Mouse (Mus musculus) thymus, postnatal 10 days (tissue): Measurements from ENCODE around the gene Cmah.

ENCODE experiments used
- DNase-seq, 2 experiments: peaks; one replicate each; pipeline ENCODE4 v3.0.0; 2021; ENCODE audit warnings: low spot score in 2 of 2

The Cmah gene

DNA sequence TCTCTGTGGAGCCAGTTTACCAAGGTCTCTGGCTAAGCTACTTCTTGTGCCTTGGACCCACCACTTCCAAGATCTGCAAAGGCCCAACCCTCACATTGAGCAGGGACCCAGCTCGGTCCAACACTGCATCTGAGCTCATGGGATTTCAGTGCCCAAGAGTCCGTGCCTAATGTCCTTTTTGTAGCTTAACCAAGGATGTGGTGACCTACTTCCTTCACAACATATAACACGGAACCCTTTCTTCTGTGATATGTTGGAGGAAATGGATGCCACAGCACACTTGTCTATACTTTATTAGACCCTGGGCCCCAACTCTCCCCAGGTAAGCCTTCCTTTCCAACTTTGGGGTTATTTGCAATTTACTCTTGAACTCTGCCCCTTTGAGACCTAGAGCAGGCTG lies 186.5 kb downstream of the Cmah start:
- no peak for DNase-seq

DNA sequence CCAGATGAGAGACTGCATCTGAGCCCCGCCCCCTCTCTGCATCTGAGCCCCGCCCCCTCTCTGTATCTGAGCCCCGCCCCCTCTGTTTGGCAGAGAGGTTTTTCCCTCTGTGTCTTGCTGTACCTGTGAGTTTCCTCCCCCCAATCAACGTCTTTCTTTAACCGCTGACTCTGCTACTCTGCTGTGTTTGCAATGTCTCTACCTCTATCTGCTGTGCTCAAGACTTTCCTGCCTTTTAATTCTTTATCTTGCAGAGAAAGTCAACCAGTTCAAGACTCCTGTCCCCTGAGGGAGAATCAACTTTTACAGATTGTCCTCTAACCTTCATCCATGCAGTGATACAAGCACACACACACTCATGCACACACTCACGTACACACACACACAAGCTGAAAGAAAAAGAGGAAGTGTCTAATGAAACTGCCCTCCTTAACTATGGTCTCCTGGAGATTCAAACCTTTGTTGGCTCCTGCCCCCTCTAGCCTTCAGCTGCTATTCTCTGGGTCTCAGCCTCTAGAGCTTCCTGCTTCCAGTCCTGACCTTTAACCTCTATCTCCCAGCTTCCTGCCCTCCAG lies 188.0 kb downstream of the Cmah start:
- no peak for DNase-seq

- DNase-seq = no peak
Measured at GRCm38 (mm10) chr13:24517757-24518156, 190.6 kb downstream of the Cmah start.

DNA sequence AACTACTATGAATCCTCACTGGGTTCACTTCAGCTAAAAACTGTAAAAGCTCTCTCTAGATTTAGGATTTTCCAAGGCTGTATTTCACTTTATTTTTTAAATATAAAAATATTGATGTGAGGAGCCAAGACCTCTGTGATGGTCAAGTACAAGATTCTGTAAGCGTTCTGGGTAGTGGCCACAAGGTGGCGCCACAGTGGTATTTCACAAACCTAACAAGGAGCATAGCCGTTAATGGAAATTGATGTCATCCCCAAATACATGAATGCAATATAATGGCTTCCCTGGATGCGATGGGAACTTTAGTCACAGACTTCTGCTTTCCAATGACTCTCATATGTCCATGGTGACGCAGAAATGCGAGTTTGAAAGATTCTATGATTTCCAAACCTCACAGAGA lies 191.7 kb downstream of the Cmah start:
- peak in 1 of 2 experiments; percentile 55 for DNase-seq

- no peak for DNase-seq
Measured at GRCm38 (mm10) chr13:24519976-24520647, 192.9 kb downstream of the Cmah start.

- no peak for DNase-seq
Measured at GRCm38 (mm10) chr13:24520796-24521195, 193.6 kb downstream of the Cmah start.

GRCm38 (mm10) chr13:24521446-24522342 lies 194.5 kb downstream of the Cmah start:
- no peak for DNase-seq

DNA sequence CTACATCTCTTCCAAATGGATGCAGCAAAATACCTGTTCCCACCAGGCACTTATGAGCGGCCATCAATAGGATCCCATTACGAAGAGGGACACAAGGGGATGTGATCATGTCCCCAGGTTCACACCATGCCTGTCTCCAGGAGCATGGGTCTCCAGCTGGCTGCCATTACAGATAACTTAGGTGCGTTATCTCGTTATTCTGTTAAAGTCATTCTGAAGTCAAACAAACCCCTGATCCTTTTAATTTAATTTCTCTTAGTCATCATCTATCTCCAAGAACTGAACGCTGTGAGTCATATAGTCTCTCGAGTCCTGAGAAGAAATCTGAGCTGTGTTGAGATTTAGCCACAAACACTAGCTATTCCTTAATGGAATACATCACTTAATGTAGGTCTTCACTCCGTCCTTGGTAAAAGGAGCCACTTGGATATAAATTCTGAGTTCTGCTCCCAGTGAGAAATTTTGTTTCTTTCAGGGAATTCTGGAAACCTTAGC lies 195.2 kb downstream of the Cmah start:
- no peak for DNase-seq

DNA sequence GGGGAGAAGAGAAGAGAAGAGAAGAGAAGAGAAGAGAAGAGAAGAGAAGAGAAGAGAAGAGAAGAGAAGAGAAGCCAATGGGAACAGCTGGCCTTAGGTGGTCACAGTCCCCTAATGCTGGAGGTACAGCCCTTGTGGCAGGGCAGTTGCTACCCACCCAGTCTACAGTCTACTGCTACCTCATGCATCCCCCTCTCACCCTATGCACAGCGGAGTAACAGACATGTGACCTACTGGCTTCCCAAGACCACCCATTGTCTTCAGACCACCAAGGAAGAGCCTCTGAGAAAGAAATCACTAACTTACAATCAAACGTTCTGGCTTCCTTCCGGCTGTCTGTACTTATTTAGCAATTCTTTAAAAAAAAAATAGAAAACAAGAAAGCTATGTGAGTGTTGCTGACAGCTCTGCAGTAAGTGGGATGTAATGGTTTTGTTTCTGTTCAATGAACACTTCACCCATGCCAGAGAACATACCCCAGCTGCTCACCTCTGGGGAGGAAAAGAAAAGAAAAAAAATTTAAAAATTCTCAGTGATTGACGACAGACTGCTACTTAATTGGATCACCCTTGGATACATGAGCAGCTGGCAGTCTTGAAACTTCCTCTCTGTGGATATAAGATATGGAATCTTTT lies 196.5 kb downstream of the Cmah start:
- DNase-seq = no peak

DNA sequence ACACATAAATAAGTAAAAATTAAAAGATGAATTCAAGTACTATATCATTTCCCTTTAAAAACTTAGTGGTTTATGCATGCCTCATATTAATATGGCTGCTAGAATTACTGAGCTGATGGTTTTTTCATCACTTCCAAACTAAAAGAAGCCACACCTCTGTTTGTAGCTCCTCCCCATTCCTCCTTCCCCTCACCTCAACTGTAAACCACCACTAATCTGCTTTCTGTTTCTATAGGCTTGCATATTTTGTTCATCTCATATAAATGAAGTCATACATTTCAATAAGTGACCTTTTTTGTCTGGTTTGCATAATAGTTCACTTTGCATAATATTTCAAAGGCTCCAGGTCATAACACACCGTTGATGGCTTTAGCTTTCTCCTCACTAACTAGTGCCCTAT lies 197.3 kb downstream of the Cmah start:
- DNase-seq = no peak

DNA sequence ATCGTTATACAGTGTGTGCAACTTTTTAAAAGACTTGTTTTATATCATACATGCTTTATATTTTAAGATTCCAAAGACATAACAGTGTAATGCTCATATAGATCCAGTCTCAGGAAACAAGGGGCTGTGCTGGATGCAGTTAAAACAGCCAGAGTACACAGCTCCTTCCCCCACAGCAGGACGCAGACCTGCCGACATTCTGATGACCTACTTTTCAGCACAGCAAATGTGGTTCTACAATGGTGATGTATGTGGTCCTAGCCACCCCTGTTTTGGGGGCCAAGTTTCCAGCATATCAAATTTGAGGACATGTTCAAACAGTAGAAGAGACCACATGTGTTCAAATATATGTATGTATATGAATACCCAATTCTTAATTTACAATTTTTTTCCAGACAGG lies 198.3 kb downstream of the Cmah start:
- DNase-seq = no peak

DNA sequence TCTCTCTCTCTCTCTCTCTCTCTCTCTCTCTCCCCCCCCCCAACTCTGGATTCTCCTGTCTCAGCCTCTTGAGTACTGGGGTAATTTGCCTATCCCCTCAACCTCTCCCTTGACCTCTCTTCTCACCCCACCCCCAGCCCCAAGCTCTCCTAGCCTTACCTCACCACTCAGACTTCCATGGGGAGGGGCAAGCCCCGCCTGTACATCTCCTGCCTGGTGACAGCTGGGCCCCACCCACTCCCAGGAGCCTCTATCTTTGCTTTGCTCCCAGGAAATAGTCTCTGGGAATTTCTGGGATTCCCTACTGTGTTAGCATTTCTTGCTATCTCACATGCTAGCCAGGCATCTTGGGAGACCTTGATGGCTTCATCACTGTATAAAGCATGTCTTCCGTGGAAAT lies 199.7 kb downstream of the Cmah start:
- no peak for DNase-seq
